Mouse (Mus musculus): ENCODE data around the gene B830017H08Rik. TPM values are rescaled to one million over a fixed set of nuclear protein-coding genes. Genes with fewer than 3 reads are reported as not detected.
A peak's percentile ranks its signal among the peaks of the same experiment; 100 is the strongest.

The B830017H08Rik gene
- polyA plus RNA-seq, 1 experiment from 2014 or later: 2.2 TPM

DNA sequence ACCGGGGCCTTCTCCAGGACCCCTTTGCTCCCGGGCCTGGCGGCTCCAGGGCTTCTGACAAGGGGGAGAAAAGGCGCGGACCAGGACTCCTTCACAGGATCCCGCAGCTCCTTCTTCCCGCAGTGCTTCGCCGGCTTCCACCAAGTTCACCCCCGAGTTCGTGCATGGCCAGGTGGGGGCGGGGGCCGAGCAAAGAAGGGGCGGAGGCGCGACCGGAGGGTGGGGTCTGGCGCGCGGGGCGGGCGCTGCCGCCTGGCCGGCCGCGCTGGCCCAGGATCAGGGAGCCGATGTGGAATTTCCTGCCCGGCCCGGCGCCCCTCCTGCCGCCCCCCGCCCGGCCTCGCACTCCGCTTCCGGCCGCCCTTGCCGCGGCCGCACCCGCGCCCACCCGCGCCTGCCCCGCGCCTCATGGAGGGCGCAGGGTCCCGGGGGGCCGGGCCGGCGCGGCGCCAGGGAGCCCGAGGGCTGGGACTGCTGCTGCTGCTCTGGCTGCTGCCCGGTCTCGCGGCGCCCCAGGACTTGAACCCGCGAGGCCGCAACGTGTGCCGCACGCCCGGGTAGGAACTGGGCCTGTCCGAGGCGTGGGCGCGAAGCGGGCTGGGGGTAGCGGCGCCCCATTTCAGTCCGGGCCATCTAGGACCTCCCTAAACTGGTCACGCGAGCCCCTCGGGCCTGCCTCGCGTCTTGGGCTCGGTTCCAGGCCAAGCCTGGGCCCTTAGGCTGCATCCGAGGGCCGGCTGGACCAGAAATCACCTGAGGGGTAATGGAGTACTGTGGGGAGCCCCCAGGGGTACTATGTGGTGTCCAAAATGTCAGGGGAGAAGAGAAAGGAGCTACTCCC lies 35.7 kb upstream of the B830017H08Rik start, which contains the start of gene Scarf2:
Scarf2 (plus strand) TSS at position 312 of the 841 bp plus-strand sequence.
- WGBS: under 1% methylated on average over 73 of the region's 81 CpGs
- 0 out of 2 replicates have a peak, but pooled peaks have one; percentile 3 for TF ChIP-seq CTCF (IDR thresholded peaks at IDR 0.05; ENCODE audit: low read depth)
- H3K27ac ChIP-seq: peak within 1 kb of the TSS; percentile 96

DNA sequence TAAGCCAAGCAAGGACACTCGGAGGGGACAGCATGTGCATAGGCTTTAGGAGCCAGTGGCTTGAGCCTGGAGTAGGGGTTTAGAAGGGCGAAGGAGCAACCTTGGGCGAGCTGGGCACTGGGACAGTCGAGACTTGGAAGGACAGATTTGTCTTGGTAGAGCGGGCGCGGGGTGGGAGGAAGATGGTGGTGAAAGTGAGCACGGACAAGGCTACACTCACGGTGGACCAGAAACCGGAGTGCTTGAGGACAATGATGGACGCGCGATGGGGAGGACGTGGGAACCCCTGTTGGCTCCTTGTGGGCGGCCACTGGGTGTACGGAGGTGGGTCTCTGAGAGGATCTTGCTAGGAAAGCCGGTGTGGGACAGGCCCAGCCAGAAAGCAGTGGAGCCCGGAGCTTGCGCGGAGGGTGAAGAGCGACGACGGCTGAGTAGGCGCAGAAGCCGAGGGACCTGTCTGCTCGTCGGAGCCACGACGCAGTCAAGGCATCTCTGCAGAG lies 35.1 kb upstream of the B830017H08Rik start:
- Histone ChIP-seq H3K27ac (peak overlapping the region; percentile 96), H3K4me1 (replicated peaks; ENCODE audit: insufficient read depth, low read length) (peaks cover 16% of the 10 kb centered on the region; the same call in 1 of the 2 replicates), H3K27me3 (ENCODE audit: insufficient read depth, low read length) (peaks cover 23% of the 10 kb centered on the region; the same call in 1 of the 2 replicates), H3K36me3 (ENCODE audit: insufficient read depth, low read length) (no peaks in the 10 kb centered on the region), H3K9me3 (replicated peaks; ENCODE audit: low read length) (no peaks in the 10 kb centered on the region), H3K4me2 (ENCODE audit: low read length) (peak overlapping the region; percentile 79), H3K4me3 (replicated peaks; ENCODE audit: low read depth, low read length) (peak overlapping the region; percentile 63), H3K9ac (ENCODE audit: low read depth, low read length) (peak overlapping the region; percentile 82)
- WGBS: 4% methylated on average over 29 of the region's 29 CpGs
- no peak for TF ChIP-seq CTCF (IDR thresholded peaks at IDR 0.05; ENCODE audit: low read depth)
- ATAC-seq (replicated peaks; ENCODE audit: low FRiP score, low read depth): peak; percentile 18; the same call in 1 of the 2 replicates
- peak; percentile 50 for DNase-seq (ENCODE audit: low spot score)

More for the DNA sequence above, 35.7 kb upstream of the B830017H08Rik start, which contains the start of gene Scarf2:
- ATAC-seq (replicated peaks; ENCODE audit: low FRiP score, low read depth): peak; percentile 64
- peak; percentile 79 for DNase-seq (ENCODE audit: low spot score)
- Histone ChIP-seq H3K9ac (ENCODE audit: low read depth, low read length) (peak within 1 kb of the TSS; percentile 82), H3K4me2 (ENCODE audit: low read length) (peak within 1 kb of the TSS; percentile 79), H3K27me3 (ENCODE audit: insufficient read depth, low read length) (peaks cover 16% of the 10 kb centered on the region; the same call in 1 of the 2 replicates), H3K4me1 (replicated peaks; ENCODE audit: insufficient read depth, low read length) (peaks cover 10% of the 10 kb centered on the region; the same call in 1 of the 2 replicates), H3K36me3 (ENCODE audit: insufficient read depth, low read length) (0 out of 2 replicates have a peak, but pooled peaks cover 5% of the 10 kb centered on the region), H3K9me3 (replicated peaks; ENCODE audit: low read length) (no peaks in the 10 kb centered on the region), H3K4me3 (replicated peaks; ENCODE audit: low read depth, low read length) (peak within 1 kb of the TSS; percentile 63)

DNA sequence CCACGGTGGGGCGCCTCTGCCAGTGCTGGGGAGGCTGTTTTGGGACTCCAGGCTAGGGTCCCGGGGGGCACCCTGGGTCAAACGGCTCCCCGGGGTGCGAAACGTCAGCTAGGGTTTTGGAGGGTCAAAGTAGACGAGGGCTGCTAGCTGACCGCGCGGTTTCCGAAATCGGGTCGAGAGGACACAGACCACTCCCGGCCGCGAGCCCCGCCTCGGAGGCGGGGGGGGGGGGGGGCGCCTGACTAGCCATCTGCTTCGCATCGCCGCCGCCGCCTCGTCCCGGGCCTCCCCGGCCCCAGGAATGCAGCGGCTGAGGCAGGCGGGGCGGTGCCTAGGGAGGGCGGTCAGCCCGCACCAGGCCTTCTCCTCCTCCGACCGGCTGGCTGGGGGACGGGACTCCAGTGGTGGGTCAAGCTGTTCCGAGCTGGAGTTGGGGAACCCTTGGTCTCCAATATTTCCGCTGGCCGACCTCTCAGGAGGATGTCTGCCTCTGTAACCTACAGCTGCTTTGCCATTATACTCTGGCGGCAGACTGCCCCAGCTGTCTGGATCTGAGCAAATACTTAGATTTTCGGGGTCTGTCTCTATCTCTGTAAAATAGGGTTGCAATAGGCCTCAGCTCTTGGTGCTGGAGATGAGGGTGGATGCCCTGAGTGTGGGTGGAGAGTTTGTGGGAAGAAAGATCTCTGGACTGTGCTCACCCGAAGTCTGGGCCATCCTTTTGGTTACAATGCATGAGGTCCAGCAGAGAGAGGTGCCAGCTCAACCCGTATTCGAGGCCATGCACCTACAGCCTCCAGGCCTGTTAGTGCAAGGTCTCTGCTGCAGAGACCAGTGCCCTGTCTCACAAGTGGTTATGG lies 34.4 kb upstream of the B830017H08Rik start:
- ATAC-seq (replicated peaks; ENCODE audit: low FRiP score, low read depth) (peak; percentile 63), DNase-seq (ENCODE audit: low spot score) (peak; percentile 92)
- Histone ChIP-seq H3K36me3 (ENCODE audit: insufficient read depth, low read length) (no peaks in the 10 kb centered on the region), H3K27ac (peak overlapping the region; percentile 96), H3K4me3 (replicated peaks; ENCODE audit: low read depth, low read length) (peak overlapping the region; percentile 63), H3K9me3 (replicated peaks; ENCODE audit: low read length) (no peaks in the 10 kb centered on the region), H3K4me2 (ENCODE audit: low read length) (peak overlapping the region; percentile 79), H3K9ac (ENCODE audit: low read depth, low read length) (peak overlapping the region; percentile 82), H3K27me3 (ENCODE audit: insufficient read depth, low read length) (peaks cover 30% of the 10 kb centered on the region; the same call in 1 of the 2 replicates), H3K4me1 (replicated peaks; ENCODE audit: insufficient read depth, low read length) (peaks cover 23% of the 10 kb centered on the region; the same call in 1 of the 2 replicates)
- TF ChIP-seq CTCF (IDR thresholded peaks at IDR 0.05; ENCODE audit: low read depth): no peak
- 5% methylated on average over 40 of the region's 45 CpGs for WGBS

DNA sequence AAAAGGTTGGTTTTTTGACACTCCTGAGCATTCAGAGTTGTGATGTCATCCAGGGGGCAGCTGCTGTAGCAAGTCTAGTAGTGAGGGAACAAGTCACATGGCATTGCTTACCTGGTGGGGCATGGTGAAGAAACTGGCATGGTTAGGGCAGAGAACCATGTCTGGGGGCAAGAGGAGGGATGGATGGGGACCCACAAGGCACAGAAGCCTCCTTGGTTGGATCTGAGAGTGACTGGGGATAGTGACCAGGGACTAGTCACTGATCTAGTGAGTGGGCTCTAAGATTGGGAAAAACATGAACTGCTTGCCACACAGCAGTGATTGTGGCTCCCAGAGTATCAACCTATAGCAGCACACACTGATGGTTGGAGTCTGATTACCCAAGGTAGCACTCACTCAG lies 33.3 kb upstream of the B830017H08Rik start:
- H3K27ac ChIP-seq: no peak overlapping the region
- peaks cover 32% of the 10 kb centered on the region; the same call in 1 of the 2 replicates for H3K27me3 ChIP-seq (ENCODE audit: insufficient read depth, low read length)
- no peak for DNase-seq (ENCODE audit: low spot score)
- no peaks in the 10 kb centered on the region for H3K36me3 ChIP-seq (ENCODE audit: insufficient read depth, low read length)
- no peak overlapping the region for H3K9ac ChIP-seq (ENCODE audit: low read depth, low read length)
- no peak for TF ChIP-seq CTCF (IDR thresholded peaks at IDR 0.05; ENCODE audit: low read depth)
- peak overlapping the region; percentile 79; the same call in 1 of the 2 replicates for H3K4me2 ChIP-seq (ENCODE audit: low read length)
- ATAC-seq (replicated peaks; ENCODE audit: low FRiP score, low read depth): no peak
- H3K4me3 ChIP-seq (replicated peaks; ENCODE audit: low read depth, low read length): no peak overlapping the region
- H3K9me3 ChIP-seq (replicated peaks; ENCODE audit: low read length): no peaks in the 10 kb centered on the region
- peaks cover 34% of the 10 kb centered on the region for H3K4me1 ChIP-seq (replicated peaks; ENCODE audit: insufficient read depth, low read length)

DNA sequence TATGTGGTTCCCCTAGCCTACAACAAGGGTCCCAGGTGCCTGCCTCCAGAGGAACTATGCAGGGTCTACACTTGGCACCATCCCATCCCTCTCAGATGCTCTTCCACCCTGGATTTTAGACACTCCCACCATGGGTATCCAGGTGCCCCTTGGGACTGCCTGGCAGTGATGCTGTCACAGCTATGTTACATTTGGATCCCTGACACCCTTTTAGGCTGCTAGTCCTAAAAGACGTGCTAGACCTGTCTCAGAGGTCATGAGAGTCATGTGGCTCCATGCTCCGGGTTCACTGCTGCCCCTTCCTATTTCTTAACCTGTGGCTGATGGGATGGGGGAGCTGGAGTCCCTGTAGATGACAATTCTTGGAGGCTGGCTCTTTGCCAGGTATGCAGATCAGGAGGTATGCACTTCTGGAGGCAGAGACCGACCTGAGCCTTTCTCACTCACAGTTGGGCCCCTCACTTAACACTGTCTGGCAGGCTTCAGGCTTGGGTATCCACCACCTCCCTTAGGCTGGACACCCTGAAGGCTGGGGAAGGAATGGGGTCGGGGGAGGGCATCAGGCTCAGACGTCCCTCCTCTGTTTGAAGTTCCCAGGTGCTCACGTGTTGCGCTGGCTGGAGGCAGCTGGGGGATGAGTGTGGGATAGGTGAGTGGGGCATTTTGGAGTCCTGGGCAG lies 31.0 kb upstream of the B830017H08Rik start:
- Histone ChIP-seq H3K9ac (ENCODE audit: low read depth, low read length) (no peak overlapping the region), H3K4me3 (replicated peaks; ENCODE audit: low read depth, low read length) (no peak overlapping the region), H3K27me3 (ENCODE audit: insufficient read depth, low read length) (peaks cover 39% of the 10 kb centered on the region), H3K36me3 (ENCODE audit: insufficient read depth, low read length) (no peaks in the 10 kb centered on the region), H3K9me3 (replicated peaks; ENCODE audit: low read length) (no peaks in the 10 kb centered on the region), H3K4me2 (ENCODE audit: low read length) (no peak overlapping the region), H3K4me1 (replicated peaks; ENCODE audit: insufficient read depth, low read length) (peaks cover 38% of the 10 kb centered on the region), H3K27ac (no peak overlapping the region)
- ATAC-seq (replicated peaks; ENCODE audit: low FRiP score, low read depth): no peak
- WGBS: 22% methylated on average over 7 of the region's 7 CpGs
- TF ChIP-seq CTCF (IDR thresholded peaks at IDR 0.05; ENCODE audit: low read depth): no peak
- no peak for DNase-seq (ENCODE audit: low spot score)
